Mouse (Mus musculus) hindbrain, embryonic 14.5 days (tissue): Measurements from ENCODE around the gene Hnf1a. TPM values are rescaled to one million over a fixed set of nuclear protein-coding genes. Genes with fewer than 3 reads are reported as not detected.
"Not testable (repeated sequence)": the region's sequence is repeated elsewhere in the genome, so short reads cannot be mapped to it uniquely, and the experiment has no call there.

Experiments used
- ATAC-seq: fragments of 200-750 bp; cut with Nextera tagmentation; 2 replicates; pipeline ENCODE4 v1.8.0; 2017; ENCODE audit warnings: moderate number of reproducible peaks, mild to moderate bottlenecking, moderate TSS enrichment, moderate library complexity; ENCODE audit not compliant: low FRiP score
- DNase-seq: peaks from one replicate; pipeline ENCODE4 v3.0.0-alpha.2; 2015; ENCODE audit warnings: low spot score
- H3K27ac ChIP-seq: fragments of 300-500 bp; sonication (generic); 2 replicates; pipeline ENCODE4 v1.5.1; 2014; ENCODE audit warnings: mild to moderate bottlenecking, moderate library complexity
- H3K27me3 ChIP-seq: fragments of 300-500 bp; sonication (generic); 2 replicates; pipeline ENCODE4 v1.6.1; 2014; ENCODE audit warnings: mild to moderate bottlenecking, low read length, mixed read lengths; ENCODE audit not compliant: control insufficient read depth, insufficient read depth
- H3K36me3 ChIP-seq: fragments of 300-500 bp; sonication (generic); replicated peaks from 2 replicates; pipeline ENCODE4 v1.6.1; 2014; ENCODE audit not compliant: control insufficient read depth, insufficient read depth
- H3K4me1 ChIP-seq: fragments of 300-500 bp; sonication (generic); replicated peaks from 2 replicates; pipeline ENCODE4 v1.6.1; 2014; ENCODE audit warnings: antibody characterized with exemption, low read length, mixed read lengths; ENCODE audit not compliant: control insufficient read depth, insufficient read depth
- H3K4me2 ChIP-seq: fragments of 300-500 bp; sonication (generic); replicated peaks from 2 replicates; pipeline ENCODE4 v1.6.1; 2014; ENCODE audit warnings: mild to moderate bottlenecking, moderate library complexity
- H3K4me3 ChIP-seq: fragments of 300-500 bp; sonication (generic); replicated peaks from 2 replicates; pipeline ENCODE4 v1.5.1; 2014; ENCODE audit warnings: mild to moderate bottlenecking, low read length
- H3K9ac ChIP-seq: fragments of 300-500 bp; sonication (generic); 2 replicates; pipeline ENCODE4 v1.6.1; 2014
- H3K9me3 ChIP-seq: fragments of 300-500 bp; sonication (generic); 2 replicates; pipeline ENCODE4 v1.6.1; 2016; ENCODE audit warnings: low read length; ENCODE audit not compliant: control insufficient read depth
- WGBS: fragments of 180-500 bp; shearing (Covaris S2); extraction: QIAGEN DNeasy Blood & Tissue Kit; methylation state at CpG from one replicate; pipeline ENCODE4 v1.1.7; 2014; 5-methylcytosine and 5-hydroxymethylcytosine counted together
- polyA plus RNA-seq: library from polyadenylated mRNA; unstranded; fragments of >200 nt; fragmentation: Nextera tagmentation; extraction: Ambion mirVana; gene quantifications from 2 replicates; pipeline ENCODE4 v1.2.1, GENCODE M21; 2014

Hnf1a gene
- polyA plus RNA-seq, 1 experiment from 2014 or later = not detected

- 92% methylated on average over 5 of the region's 5 CpGs for WGBS
- not testable (repeated sequence) for H3K4me2 ChIP-seq, ATAC-seq, H3K9me3 ChIP-seq, H3K9ac ChIP-seq, H3K4me3 ChIP-seq, H3K4me1 ChIP-seq, DNase-seq, H3K27ac ChIP-seq, H3K27me3 ChIP-seq, H3K36me3 ChIP-seq
Measured at GRCm38 (mm10) chr5:114917357-114917756, 53.5 kb downstream of the Hnf1a start.

- Histone ChIP-seq H3K4me2 (no peak overlapping the region), H3K27me3 (no peaks in the 10 kb centered on the region), H3K4me1 (no peaks in the 10 kb centered on the region), H3K27ac (no peak overlapping the region), H3K9me3 (no peaks in the 10 kb centered on the region), H3K4me3 (no peak overlapping the region), H3K9ac (no peak overlapping the region), H3K36me3 (no peaks in the 10 kb centered on the region)
- DNase-seq = no peak
- WGBS = 88% methylated on average over 4 of the region's 4 CpGs
- no peak for ATAC-seq
Measured at GRCm38 (mm10) chr5:114916777-114917176, 54.1 kb downstream of the Hnf1a start.

- Histone ChIP-seq H3K27ac (no peak overlapping the region), H3K36me3 (no peaks in the 10 kb centered on the region), H3K4me2 (no peak overlapping the region), H3K9me3 (no peaks in the 10 kb centered on the region), H3K4me1 (no peaks in the 10 kb centered on the region), H3K27me3 (no peaks in the 10 kb centered on the region), H3K9ac (no peak overlapping the region), H3K4me3 (no peak overlapping the region)
- ATAC-seq (no peak), DNase-seq (no peak)
- WGBS = 79% methylated on average over 5 of the region's 5 CpGs
Measured at GRCm38 (mm10) chr5:114915854-114916253, 55.0 kb downstream of the Hnf1a start.

- H3K4me1 ChIP-seq = no peaks in the 10 kb centered on the region
- no peak overlapping the region for H3K4me2 ChIP-seq
- H3K4me3 ChIP-seq = no peak overlapping the region
- no peaks in the 10 kb centered on the region for H3K36me3 ChIP-seq
- 88% methylated on average over 8 of the region's 8 CpGs for WGBS
- H3K9ac ChIP-seq = no peak overlapping the region
- no peaks in the 10 kb centered on the region for H3K9me3 ChIP-seq
- no peaks in the 10 kb centered on the region for H3K27me3 ChIP-seq
- H3K27ac ChIP-seq = no peak overlapping the region
- ATAC-seq = no peak
- no peak for DNase-seq
Measured at GRCm38 (mm10) chr5:114914855-114915254, 56.0 kb downstream of the Hnf1a start.

GRCm38 (mm10) chr5:114913686-114914085 lies 57.2 kb downstream of the Hnf1a start:
- Histone ChIP-seq H3K27me3 (no peaks in the 10 kb centered on the region), H3K9me3 (no peaks in the 10 kb centered on the region), H3K27ac (no peak overlapping the region), H3K4me3 (no peak overlapping the region), H3K4me2 (no peak overlapping the region), H3K4me1 (no peaks in the 10 kb centered on the region), H3K36me3 (no peaks in the 10 kb centered on the region), H3K9ac (no peak overlapping the region)
- WGBS = 81% methylated on average over 4 of the region's 4 CpGs
- DNase-seq = no peak
- no peak for ATAC-seq

- H3K9ac ChIP-seq = no peak overlapping the region
- ATAC-seq = no peak
- no peak overlapping the region for H3K4me3 ChIP-seq
- H3K9me3 ChIP-seq = no peaks in the 10 kb centered on the region
- no peaks in the 10 kb centered on the region for H3K27me3 ChIP-seq
- no peak overlapping the region for H3K4me2 ChIP-seq
- no peaks in the 10 kb centered on the region for H3K36me3 ChIP-seq
- no peak overlapping the region for H3K27ac ChIP-seq
- WGBS = 50% methylated on average over 13 of the region's 13 CpGs
- DNase-seq = no peak
- H3K4me1 ChIP-seq = no peaks in the 10 kb centered on the region
Measured at GRCm38 (mm10) chr5:114908598-114909305, 62.1 kb downstream of the Hnf1a start.

- no peak for DNase-seq
- Histone ChIP-seq H3K4me1 (no peaks in the 10 kb centered on the region), H3K4me2 (no peak overlapping the region), H3K27ac (no peak overlapping the region), H3K27me3 (no peaks in the 10 kb centered on the region), H3K4me3 (no peak overlapping the region), H3K9ac (no peak overlapping the region), H3K9me3 (no peaks in the 10 kb centered on the region), H3K36me3 (no peaks in the 10 kb centered on the region)
- 46% methylated on average over 1 of the region's 1 CpGs for WGBS
- no peak for ATAC-seq
Measured at GRCm38 (mm10) chr5:114902413-114902812, 68.5 kb downstream of the Hnf1a start.

Other genes with a start within 250 kb of the Hnf1a start
- 45.5 and 48.9 TPM in 2 replicates for gene Ankrd13a, start 196.4 kb downstream of the Hnf1a start, polyA plus RNA-seq
- gene Git2, start 195.6 kb downstream of the Hnf1a start, polyA plus RNA-seq = 44.3 and 45.1 TPM in 2 replicates
- 290 and 308 TPM in 2 replicates for gene 1500011B03Rik, start 147.6 kb downstream of the Hnf1a start, polyA plus RNA-seq
- not detected in 2 replicates for gene 4930519G04Rik, start 117.4 kb downstream of the Hnf1a start, polyA plus RNA-seq
- gene Gm9936, start 112.4 kb downstream of the Hnf1a start, polyA plus RNA-seq = 2.6 and 3.0 TPM in 2 replicates
- gene Oasl2, start 74.2 kb downstream of the Hnf1a start, polyA plus RNA-seq = 3.7 and 5.0 TPM in 2 replicates
- gene Oasl1, start 47.9 kb downstream of the Hnf1a start, polyA plus RNA-seq = 0.13 and 0.25 TPM in 2 replicates
- 126 and 135 TPM in 2 replicates for gene 2210016L21Rik, start 28.9 kb downstream of the Hnf1a start, polyA plus RNA-seq
- 30.1 and 31.5 TPM in 2 replicates for gene Sppl3, start 40.0 kb upstream of the Hnf1a start, polyA plus RNA-seq
- 49.1 and 53.0 TPM in 2 replicates for gene Gm10401, start 127.2 kb upstream of the Hnf1a start, polyA plus RNA-seq
- 11.1 and 12.5 TPM in 2 replicates for gene Acads, start 148.3 kb upstream of the Hnf1a start, polyA plus RNA-seq
- gene Unc119b, start 163.9 kb upstream of the Hnf1a start, polyA plus RNA-seq = 31.2 and 39.0 TPM in 2 replicates
- 21.0 and 26.4 TPM in 2 replicates for gene Mlec, start 187.1 kb upstream of the Hnf1a start, polyA plus RNA-seq
- gene Cabp1, start 223.3 kb upstream of the Hnf1a start, polyA plus RNA-seq = 17.7 and 22.8 TPM in 2 replicates